Mouse (Mus musculus) right cerebral cortex, postnatal 14 days (tissue): ENCODE data around the gene Large2.

Experiments used
- DNase-seq: peaks from one replicate; pipeline ENCODE4 v3.0.0; 2022

The Large2 gene

DNA sequence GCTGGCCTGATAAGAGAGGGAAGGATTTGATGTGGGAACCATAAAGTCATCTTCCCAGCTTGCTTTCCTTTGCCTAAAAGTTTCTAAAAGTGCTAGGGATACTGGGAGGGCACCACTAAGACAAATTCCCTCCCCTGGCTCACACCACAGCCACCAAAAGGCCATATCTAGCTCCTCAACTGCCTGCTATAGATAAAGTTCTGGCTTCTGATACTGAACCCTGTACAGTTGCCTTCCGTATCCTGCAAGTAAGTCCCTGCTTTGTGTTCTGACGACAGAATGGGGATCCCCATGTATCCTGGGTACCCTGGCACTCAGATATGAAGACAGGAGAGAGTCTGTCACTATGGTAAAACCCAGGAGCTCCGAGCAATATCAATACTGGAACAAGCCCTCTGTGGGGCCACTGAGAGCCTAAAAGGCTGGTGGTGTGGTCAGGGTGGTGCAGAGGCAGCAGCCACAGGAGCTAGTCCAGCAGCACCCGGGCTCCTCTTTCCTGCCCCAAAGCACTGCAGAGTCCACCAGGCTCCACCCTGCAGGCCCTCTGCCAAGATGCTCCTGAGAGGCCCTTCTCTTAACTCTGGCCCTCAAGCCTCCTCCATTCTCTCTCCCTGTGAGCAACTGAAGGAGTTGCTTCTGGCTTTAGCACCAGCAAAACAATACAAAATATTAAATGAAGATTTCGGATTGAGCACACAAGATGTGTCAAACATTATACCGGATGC is 15.7 kb upstream of the Large2 start:
- DNase-seq = no peak

GRCm38 (mm10) chr2:92389645-92390044 is 15.0 kb upstream of the Large2 start:
- no peak for DNase-seq

- peak; percentile 90 for DNase-seq
Observed at GRCm38 (mm10) chr2:92388891-92389641, 14.4 kb upstream of the Large2 start.

DNA sequence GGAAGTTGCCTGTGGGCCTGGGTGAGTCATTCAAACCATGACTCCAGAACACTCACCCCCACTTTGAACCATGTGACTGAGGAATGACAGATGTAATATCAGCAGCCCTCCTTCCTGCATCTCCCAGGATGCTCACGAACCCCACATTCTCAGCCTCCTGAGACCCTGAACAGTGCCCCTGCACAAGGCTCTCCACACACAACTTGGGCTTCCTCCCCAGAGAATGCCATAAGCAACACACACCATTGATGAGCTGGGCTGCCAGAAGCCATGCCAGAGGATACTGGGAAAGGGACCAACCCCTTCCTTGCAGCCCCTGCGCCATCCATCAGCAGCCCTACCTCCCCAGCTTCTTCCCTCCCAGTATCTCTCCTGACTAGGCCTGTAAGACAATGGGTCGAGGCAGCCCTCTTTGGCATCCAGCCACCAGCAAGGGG is 13.4 kb upstream of the Large2 start:
- peak; percentile 37 for DNase-seq

- DNase-seq = no peak
Observed at GRCm38 (mm10) chr2:92387646-92388045, 13.0 kb upstream of the Large2 start.

DNA sequence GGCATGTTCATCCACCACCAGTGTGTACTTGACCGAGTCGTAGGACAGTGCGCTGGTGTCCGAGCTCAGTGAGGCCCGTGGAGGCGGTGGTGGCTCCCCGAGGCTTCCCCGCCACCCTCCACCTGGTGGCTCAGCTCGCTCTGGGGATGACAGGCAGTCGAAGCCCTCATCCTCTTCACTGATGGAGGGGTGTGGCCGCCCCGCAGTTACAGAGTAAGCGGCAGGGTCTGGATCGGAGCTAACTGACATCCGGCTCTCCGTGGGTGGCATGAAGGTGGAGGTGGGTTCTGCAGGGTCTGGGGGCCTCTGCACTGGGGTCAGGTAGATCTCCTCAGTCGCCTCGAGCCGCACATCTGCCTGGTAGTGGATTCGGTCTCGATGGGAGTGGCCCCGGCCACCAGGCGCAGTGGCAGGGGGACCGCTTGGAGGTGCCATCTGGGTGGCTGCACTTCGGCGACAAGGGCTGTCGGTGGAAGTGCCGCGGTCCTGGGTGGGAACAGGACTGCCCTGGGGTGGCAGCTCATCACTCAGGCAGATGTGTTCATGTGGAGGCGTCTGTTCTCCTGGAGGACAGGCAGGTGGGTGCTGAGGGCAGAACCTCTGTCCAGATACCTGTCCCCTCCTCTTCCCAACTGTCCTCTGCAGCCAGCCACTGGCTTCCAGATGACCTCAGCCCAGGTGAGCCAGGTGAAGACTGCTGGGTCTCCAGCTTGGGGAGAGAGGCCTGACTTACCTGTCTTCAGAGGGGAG is 12.3 kb upstream of the Large2 start:
- DNase-seq = no peak

DNA sequence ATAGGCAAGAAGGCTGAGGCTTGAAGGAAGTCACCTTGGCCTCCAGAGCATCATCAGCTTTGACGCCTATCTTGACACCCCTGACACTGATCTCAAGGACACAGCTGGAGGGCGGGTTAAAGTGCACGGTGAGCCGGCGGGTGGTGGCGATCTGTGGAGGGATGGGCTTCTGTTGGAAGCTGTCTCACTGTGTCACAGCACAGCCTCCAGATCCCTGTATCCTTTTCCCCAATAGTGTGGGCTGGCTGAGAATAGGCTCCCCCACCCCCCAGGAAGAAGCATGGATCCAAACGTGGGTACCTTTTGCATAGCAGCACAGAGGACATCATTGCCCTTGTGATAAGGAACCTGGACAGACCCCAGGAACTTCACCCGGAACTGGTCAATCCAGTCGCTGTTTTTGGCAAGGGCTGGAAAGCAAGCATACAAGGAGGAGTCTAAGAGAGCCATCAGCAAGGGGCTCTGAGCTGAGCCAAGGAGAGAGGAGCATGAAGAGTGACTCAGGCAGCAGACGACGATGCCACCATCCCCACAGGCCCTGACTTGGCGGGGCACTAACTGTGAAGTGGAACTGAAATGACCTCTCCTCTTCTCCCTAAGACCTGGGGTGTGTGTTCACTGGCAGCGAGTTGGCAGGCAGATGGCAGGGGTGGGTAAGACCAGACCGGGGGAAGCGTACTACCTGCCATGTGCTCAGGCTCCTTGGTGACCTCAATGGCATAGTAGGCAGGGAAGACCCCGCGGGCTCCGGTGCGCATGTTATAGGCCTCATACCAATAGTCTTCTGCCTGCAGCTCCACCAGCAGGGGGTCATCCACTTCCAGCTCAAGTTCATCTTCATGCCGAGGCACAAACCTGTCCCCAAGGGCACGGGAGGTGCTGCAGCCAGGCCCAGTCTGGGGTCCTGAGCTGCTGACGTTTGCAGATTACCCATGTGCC is 10.7 kb upstream of the Large2 start:
- no peak for DNase-seq

DNA sequence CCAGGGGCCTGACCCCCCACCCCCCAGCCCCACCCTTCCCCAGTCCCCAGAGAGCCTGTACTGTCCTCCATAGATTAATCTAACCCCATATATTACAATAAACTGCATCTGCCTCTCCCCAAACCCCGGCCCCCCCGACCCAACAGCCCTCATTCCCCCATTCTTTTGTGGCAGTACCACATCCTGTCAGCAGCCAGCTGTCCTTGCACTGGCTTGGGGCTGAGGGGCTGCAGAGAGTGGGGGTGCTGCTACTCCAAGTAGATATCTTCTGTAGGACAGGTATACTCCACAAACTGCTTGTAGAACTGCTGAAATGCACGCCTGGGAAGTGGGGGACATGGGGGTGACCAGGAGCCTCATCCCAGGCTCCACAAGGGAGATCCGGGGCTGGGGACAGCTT is 9.4 kb upstream of the Large2 start:
- DNase-seq = no peak

DNA sequence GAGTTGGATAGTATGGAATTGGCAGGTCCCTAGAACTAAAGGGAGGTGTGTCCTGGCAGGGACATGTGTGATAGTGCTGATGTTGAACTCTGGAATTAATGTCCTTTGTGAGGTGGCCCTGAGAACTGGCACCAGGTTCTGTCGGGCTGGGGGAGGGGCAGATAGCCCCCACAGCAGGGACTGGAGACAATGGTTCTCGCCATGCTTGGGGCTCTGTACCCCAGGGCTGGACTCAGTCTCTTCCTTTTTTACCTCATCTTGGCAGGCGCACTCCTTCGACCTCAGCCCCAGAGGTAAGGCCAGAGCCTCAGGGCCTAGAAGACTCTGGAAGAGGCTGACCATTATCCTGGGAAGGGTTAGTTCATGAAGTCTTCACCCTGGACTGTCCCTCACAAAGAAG is 8.1 kb upstream of the Large2 start:
- DNase-seq = no peak

DNA sequence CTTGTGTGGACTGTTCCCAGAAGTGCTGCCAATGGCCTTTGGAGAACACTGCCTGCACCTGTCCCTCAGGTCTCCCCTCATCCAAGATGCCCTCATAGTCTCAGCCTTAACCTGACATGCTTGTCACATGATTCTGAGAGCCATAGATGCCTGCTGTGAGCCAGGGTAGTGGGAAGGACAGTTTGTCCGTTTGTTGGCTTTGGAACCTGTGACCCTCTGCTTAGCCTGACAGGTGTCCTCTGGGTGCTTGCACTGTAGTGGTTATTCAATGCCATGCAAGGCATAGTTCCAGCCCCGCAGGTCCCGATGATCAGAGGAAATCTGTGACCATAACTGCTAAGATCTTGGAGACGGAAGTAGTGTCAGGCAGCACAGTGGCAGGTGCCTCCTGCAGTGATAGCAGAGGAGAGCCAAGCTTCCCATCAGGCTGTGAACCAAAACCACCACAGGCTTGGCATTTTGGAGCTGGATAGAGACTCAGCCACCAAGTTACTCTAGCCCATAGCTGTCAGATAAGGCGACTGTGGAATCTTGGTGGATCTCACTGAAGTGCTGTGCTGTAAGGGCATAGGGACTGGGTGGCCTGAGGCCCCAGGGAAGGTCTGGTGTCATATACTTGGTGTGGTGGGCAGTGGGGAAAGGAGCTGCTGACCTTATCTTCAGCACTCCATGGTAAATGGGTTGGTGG is 7.4 kb upstream of the Large2 start, which contains the start of gene 1700029I15Rik:
TSS of gene 1700029I15Rik (plus strand) at position 638 of the 688 bp plus-strand sequence.
- DNase-seq = no peak

DNA sequence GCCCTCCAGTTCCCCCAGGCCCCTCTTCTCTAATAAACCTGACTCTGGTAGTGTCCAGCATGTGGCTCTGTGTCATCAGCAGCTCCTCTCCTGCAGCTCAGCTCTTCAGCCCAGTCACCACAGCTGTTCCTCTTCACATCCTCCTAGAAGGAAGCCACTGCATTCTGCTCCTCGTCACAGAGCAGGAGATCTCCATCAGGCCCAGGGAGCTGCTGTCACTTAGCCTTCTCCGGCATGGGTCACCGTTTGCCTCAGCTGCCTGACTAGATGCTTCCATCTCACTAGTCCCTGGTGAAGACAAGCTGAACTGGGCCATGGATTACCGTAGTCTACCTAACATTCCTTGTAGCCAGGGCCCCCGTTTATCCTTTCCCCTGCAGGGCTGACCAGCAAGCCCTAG is 6.5 kb upstream of the Large2 start:
- no peak for DNase-seq

DNA sequence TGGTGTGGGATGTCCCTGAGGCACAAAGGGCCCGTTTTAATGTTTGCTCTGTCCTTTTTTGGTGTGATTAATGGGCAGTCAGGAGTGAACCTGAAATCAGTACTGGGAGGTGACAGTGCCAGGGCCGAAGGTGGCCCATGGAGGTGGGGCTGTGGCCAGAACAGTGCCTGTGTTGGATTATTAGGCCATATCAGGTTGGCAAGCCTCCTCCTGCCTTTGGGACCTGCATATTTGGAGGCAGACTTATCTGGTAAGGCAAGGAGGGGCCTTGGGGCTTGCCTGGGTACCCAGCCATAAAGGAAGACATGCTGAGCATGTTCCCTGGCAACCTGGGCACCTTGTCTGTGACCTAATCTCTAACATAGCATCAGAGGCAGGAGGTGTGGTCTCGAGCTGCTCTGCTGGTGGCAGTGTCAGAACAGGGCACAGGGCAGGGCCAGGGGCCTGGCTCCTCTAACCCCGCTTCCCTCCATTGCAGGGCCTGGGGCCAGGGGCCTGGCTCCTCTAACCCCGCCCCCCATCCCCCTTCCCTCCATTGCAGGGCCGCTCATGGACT is 5.9 kb upstream of the Large2 start:
- no peak for DNase-seq

- DNase-seq = no peak
Observed at GRCm38 (mm10) chr2:92379783-92380494, 5.3 kb upstream of the Large2 start.

DNA sequence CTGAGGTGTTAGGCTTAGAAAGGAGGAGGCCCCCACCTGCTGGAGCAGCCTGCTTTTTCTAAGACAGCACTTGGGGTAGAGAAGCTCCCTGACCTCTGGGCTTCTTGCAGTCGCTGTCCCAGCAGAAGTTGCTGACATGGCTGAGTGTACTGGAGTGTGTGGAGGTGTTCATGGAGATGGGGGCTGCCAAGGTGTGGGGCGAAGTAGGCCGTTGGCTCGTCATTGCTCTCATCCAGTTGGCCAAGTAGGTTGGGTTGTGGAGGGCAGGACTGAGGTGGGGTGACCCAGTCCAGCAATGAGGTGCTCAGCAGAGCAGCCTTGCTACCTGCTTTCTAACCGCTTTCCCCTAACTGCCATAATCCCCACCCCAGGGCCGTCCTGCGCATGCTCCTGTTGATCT is 2.7 kb upstream of the Large2 start:
- no peak for DNase-seq

- no peak for DNase-seq
Observed at GRCm38 (mm10) chr2:92376300-92376699, 1.6 kb upstream of the Large2 start.

GRCm38 (mm10) chr2:92375788-92376187 is 1.1 kb upstream of the Large2 start:
- no peak for DNase-seq

DNA sequence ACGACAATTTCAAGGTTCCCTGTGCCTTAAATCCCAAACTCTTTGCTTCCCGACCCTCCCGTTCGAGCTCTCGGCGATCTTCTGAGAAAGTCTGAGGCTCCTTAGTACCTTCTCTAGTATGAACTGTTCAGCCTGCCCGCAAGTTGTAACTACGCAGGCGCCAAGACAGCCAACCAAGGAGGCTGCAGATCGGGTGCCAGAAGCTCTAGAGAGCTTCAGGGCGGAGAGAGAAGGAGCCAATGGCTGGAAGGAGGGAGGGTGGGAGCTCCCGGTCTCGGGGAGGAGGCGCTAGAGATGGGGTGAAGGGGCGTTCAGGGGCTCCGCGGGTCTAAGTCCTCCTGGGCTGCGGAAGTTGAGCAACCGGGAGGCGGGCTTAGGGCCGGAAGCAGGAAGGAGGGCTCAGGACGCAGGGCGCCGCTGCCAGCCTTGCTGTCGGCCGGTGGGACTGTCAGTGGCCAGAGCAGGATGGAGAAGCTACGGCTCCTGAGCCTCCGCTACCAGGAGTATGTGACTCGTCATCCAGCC is 492 bp upstream of the Large2 start:
- peak; percentile 89 for DNase-seq

DNA sequence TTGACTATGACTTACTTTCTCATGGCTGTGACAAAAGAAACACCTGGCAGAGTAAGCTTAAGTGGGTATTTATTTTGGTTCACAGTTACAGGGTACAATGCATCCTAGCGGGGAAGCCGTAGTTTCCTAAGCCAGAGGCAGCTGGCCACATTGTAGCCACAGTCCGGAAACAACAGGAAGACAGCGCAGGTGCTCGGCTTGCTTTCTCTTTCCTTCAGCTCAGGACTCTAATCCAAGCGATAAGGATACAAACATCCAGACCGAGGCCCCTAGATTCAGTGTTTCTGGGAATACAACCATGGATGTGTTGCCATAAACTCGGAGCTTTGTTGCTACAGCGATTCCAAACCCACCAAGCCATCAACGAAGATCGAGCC is 1.2 kb downstream of the Large2 start:
- DNase-seq = no peak

DNA sequence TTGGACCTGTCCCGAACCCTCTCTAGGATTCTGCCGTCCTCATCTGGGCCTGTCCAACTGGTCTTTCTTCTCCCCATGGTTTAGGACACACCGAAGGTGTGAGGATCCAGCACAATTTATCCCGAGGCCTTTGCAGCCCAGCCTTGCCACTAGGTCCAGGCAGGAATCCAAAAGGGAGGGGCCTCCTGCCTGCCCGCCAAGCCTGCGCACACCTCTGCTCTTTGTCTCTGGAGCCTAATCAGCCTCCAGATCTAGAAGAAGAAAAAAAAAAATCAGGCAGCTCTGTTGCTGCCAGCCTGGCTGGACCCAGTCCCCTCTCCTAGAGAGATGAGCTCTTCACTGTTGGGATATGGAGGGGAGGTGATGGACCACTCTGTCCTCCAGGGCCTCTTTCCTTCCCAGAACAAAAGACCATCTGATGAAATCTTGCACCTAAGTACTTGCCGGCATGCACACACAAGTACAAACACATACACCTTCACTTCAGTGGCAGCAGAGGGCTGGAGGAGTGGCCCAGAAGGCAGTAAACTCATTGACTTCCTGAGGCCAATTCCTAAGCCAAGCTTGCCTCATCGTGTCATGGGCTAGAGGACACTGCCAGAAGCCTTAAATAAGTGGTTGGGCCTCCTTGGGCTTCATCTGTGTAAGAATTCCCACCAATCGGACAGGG is 1.8 kb downstream of the Large2 start:
- DNase-seq = peak; percentile 6
